Mouse (Mus musculus): ENCODE results near the gene Adprh. TPM values are rescaled to one million over a fixed set of nuclear protein-coding genes. Genes with fewer than 3 reads are reported as not detected.
"Not testable (repeated sequence)": the region's sequence is repeated elsewhere in the genome, so short reads cannot be mapped to it uniquely, and the experiment has no call there.

Adprh gene
- total RNA-seq, 1 experiment: 70.2 TPM

DNA sequence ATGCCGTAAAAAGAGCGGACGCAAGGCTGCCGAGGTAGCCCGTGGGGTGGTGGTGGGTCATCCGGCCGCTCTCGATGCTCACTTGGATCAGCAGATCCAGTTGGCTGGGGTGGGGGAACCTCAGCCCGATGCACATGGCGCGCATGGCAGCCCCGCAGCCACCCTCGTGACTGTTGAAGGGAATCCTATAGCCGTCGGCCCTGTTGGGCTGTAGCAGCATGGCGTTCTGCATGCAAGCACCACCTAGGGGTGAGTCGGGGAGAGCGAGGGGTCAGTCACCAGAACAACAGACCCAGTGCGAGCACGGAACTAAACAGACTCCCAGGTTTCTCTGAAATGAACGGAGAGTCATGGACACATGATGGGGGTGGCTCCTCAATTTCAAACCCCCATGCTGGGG lies 5.1 kb downstream of the Adprh start:
- peak overlapping the region; percentile 69 for H3K27ac ChIP-seq (ENCODE audit: insufficient read depth, low read depth, low read length, poor library complexity, severe bottlenecking)
- TF ChIP-seq HCFC1 (IDR thresholded peaks at IDR 0.05; ENCODE audit: borderline replicate concordance, insufficient read depth, low read length) (no peak), ZNF384 (IDR thresholded peaks at IDR 0.05; ENCODE audit: low read depth, low read length) (no peak), ZC3H11A (IDR thresholded peaks at IDR 0.05; ENCODE audit: borderline replicate concordance, low read depth, low read length) (no peak), CHD2 (IDR thresholded peaks at IDR 0.05; ENCODE audit: low read depth, low read length) (no peak), MAFK (IDR thresholded peaks at IDR 0.05; ENCODE audit: insufficient read depth, low read depth, low read length) (no peak)
- in situ Hi-C loops (cut with MboI; ENCODE audit: low sequenced_read_pairs in 2 of 2, unreplicated experiment in 2 of 2): no loop called here
- H3K9ac ChIP-seq (ENCODE audit: insufficient read depth, low read depth, low read length, poor library complexity, severe bottlenecking): peak overlapping the region; percentile 78; the same call in 1 of the 2 replicates
- peak overlapping the region; percentile 39 to 50; a peak in 3 of 4 replicates for H3K4me3 ChIP-seq (ENCODE audit: insufficient read depth in 1 of 2, low read depth in 1 of 2, low read length in 2 of 2, poor library complexity in 1 of 2, severe bottlenecking in 1 of 2)
- H3K9me3 ChIP-seq (ENCODE audit: control insufficient read depth, insufficient read depth, low read depth, low read length): no peaks in the 10 kb centered on the region
- H3K4me1 ChIP-seq (ENCODE audit: control insufficient read depth in 2 of 2, insufficient read depth in 2 of 2, low read length in 2 of 2, poor library complexity in 1 of 2): peaks cover 6 to 8% of the 10 kb centered on the region in 2 experiments; a peak in 3 of 4 replicates
- H3K36me3 ChIP-seq (ENCODE audit: control insufficient read depth, insufficient read depth, low read length, poor library complexity, severe bottlenecking): peaks cover 31% of the 10 kb centered on the region
- no peak for DNase-seq (ENCODE audit: low read depth, low spot score)

- Histone ChIP-seq H3K9ac (ENCODE audit: insufficient read depth, low read depth, low read length, poor library complexity, severe bottlenecking) (peak overlapping the region; percentile 78; the same call in 1 of the 2 replicates), H3K4me3 (ENCODE audit: insufficient read depth in 1 of 2, low read depth in 1 of 2, low read length in 2 of 2, poor library complexity in 1 of 2, severe bottlenecking in 1 of 2) (peak overlapping the region in 1 of 2 experiments; percentile 61; a peak in 1 of 4 replicates), H3K36me3 (ENCODE audit: control insufficient read depth, insufficient read depth, low read length, poor library complexity, severe bottlenecking) (peaks cover 31% of the 10 kb centered on the region), H3K27ac (ENCODE audit: insufficient read depth, low read depth, low read length, poor library complexity, severe bottlenecking) (peak overlapping the region; percentile 97; the same call in 1 of the 2 replicates)
- H3K4me1 ChIP-seq (ENCODE audit: control insufficient read depth in 2 of 2, insufficient read depth in 2 of 2, low read length in 2 of 2, poor library complexity in 1 of 2); DNase-seq (ENCODE audit: low read depth, low spot score); in situ Hi-C loops (cut with MboI; ENCODE audit: low sequenced_read_pairs in 2 of 2, unreplicated experiment in 2 of 2); H3K9me3 ChIP-seq (ENCODE audit: control insufficient read depth, insufficient read depth, low read depth, low read length): not testable (repeated sequence)
Measured at GRCm38 (mm10) chr16:38446141-38446540, 6.4 kb downstream of the Adprh start.

GRCm38 (mm10) chr16:38445576-38445975 lies 6.9 kb downstream of the Adprh start:
- TF ChIP-seq ZC3H11A (IDR thresholded peaks at IDR 0.05; ENCODE audit: borderline replicate concordance, low read depth, low read length): no peak
- TF ChIP-seq HCFC1 (IDR thresholded peaks at IDR 0.05; ENCODE audit: borderline replicate concordance, insufficient read depth, low read length): no peak
- TF ChIP-seq ZNF384 (IDR thresholded peaks at IDR 0.05; ENCODE audit: low read depth, low read length): no peak
- no peak for TF ChIP-seq MAFK (IDR thresholded peaks at IDR 0.05; ENCODE audit: insufficient read depth, low read depth, low read length)
- TF ChIP-seq CHD2 (IDR thresholded peaks at IDR 0.05; ENCODE audit: low read depth, low read length): no peak
- Histone ChIP-seq H3K9me3 (ENCODE audit: control insufficient read depth, insufficient read depth, low read depth, low read length) (no peaks in the 10 kb centered on the region), H3K4me1 (ENCODE audit: control insufficient read depth in 2 of 2, insufficient read depth in 2 of 2, low read length in 2 of 2, poor library complexity in 1 of 2) (peaks cover 6 to 8% of the 10 kb centered on the region in 2 experiments; a peak in 3 of 4 replicates), H3K27ac (ENCODE audit: insufficient read depth, low read depth, low read length, poor library complexity, severe bottlenecking) (peak overlapping the region; percentile 97), H3K4me3 (ENCODE audit: insufficient read depth in 1 of 2, low read depth in 1 of 2, low read length in 2 of 2, poor library complexity in 1 of 2, severe bottlenecking in 1 of 2) (peak overlapping the region in 1 of 2 experiments; percentile 61; a peak in 2 of 4 replicates), H3K9ac (ENCODE audit: insufficient read depth, low read depth, low read length, poor library complexity, severe bottlenecking) (peak overlapping the region; percentile 78), H3K36me3 (ENCODE audit: control insufficient read depth, insufficient read depth, low read length, poor library complexity, severe bottlenecking) (peaks cover 31% of the 10 kb centered on the region)
- no peak for DNase-seq (ENCODE audit: low read depth, low spot score)
- in situ Hi-C loops (cut with MboI; ENCODE audit: low sequenced_read_pairs in 2 of 2, unreplicated experiment in 2 of 2): no loop called here

DNA sequence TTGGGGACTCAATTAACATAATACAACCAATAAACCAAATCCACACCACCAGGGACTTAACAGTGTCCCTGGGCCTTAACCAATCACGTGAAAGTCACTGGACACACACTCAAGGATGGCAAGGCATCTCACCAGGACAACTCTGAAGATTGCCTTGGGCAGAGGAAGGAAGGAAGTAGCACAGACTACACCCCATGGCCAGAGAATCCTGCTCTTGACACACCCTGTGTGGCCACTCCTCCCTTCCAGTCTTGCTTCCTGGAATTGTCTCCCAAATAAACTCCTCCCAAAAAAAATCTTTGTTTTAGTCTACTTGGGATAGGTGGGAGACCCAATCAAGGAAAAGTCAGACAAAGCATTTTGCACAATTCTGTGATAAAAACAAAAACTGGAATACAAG lies 7.5 kb downstream of the Adprh start:
- Histone ChIP-seq H3K4me3 (ENCODE audit: insufficient read depth in 1 of 2, low read depth in 1 of 2, low read length in 2 of 2, poor library complexity in 1 of 2, severe bottlenecking in 1 of 2) (peak overlapping the region in 1 of 2 experiments; percentile 61; a peak in 1 of 4 replicates), H3K9ac (ENCODE audit: insufficient read depth, low read depth, low read length, poor library complexity, severe bottlenecking) (no peak overlapping the region; the same call in 1 of the 2 replicates), H3K27ac (ENCODE audit: insufficient read depth, low read depth, low read length, poor library complexity, severe bottlenecking) (peak overlapping the region; percentile 97; the same call in 1 of the 2 replicates), H3K4me1 (ENCODE audit: control insufficient read depth in 2 of 2, insufficient read depth in 2 of 2, low read length in 2 of 2, poor library complexity in 1 of 2) (peaks cover 6 to 8% of the 10 kb centered on the region in 2 experiments; a peak in 3 of 4 replicates), H3K9me3 (ENCODE audit: control insufficient read depth, insufficient read depth, low read depth, low read length) (no peaks in the 10 kb centered on the region), H3K36me3 (ENCODE audit: control insufficient read depth, insufficient read depth, low read length, poor library complexity, severe bottlenecking) (peaks cover 29% of the 10 kb centered on the region)
- in situ Hi-C loops (cut with MboI; ENCODE audit: low sequenced_read_pairs in 2 of 2, unreplicated experiment in 2 of 2): no loop called here
- TF ChIP-seq ZC3H11A (IDR thresholded peaks at IDR 0.05; ENCODE audit: borderline replicate concordance, low read depth, low read length) (no peak), HCFC1 (IDR thresholded peaks at IDR 0.05; ENCODE audit: borderline replicate concordance, insufficient read depth, low read length) (no peak), CHD2 (IDR thresholded peaks at IDR 0.05; ENCODE audit: low read depth, low read length) (no peak), ZNF384 (IDR thresholded peaks at IDR 0.05; ENCODE audit: low read depth, low read length) (no peak), MAFK (IDR thresholded peaks at IDR 0.05; ENCODE audit: insufficient read depth, low read depth, low read length) (no peak)
- DNase-seq (ENCODE audit: low read depth, low spot score): peak; percentile 58

All from ES-E14 (cell line).